Mouse (Mus musculus): ENCODE data around the gene Vcp.

The Vcp gene

DNA sequence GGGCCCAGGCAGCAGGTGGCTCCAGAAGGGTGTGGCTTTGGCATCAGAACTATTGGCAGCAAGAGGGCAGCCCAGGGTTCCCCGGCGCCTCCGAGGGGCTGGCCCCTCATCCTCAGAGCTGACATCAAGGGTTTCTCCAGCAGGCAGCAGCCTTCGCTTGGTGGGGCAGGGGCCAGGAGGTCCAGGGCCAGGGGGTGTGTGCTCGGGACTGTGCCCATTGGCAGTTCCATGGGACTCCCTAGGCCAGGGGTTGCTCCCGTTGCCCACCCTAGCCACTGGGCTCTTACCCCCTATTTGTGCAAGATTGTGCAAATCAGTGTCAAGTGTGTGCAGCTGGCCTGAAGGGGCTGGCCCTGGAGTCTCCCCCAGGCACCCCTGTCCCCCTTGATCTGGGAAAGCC lies 35.5 kb upstream of the Vcp start:
- TF ChIP-seq GATA4 (IDR thresholded peaks at IDR 0.05; ENCODE audit: insufficient replicate concordance, low read length) = no peak

DNA sequence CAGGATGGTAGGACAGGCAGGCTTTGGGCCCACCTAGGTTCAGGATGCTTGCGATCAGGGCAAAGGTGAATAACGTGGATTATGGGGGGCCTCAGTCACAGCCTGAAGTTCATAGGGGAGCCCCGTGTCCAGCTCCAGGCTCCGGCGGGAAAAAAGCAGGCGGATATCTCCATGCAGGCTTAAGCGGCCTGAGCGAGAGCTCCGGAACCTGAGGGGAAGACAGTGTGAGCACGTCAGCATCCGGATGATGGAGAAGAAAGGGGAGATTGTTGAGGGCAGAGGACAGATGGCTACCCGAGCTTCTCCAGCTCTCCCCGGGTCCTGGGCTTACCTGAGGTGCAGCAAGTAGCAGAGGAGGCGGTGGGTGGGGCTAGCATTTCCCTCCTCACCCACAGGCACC lies 33.2 kb upstream of the Vcp start:
- no peak for TF ChIP-seq GATA4 (IDR thresholded peaks at IDR 0.05; ENCODE audit: insufficient replicate concordance, low read length)

DNA sequence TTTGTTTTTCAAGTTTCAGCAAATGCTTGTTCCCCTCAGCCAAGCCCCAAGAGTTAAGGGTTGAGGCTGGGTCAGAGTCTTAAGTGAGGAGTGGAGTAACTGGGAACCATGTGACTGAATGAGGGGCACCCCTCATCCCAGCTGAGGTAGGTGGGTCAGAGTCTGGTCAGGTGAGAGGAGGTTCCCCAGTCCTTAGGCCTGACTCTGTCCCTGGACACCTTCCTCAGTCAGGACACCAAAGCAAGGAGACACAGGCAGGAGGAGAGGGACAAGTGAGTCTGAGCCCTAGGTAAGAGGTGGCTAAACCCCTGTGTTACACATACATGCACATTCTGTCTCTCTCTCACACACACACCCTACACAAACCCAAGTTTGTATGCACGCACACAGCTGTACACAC lies 32.2 kb upstream of the Vcp start:
- TF ChIP-seq GATA4 (IDR thresholded peaks at IDR 0.05; ENCODE audit: insufficient replicate concordance, low read length) = no peak

DNA sequence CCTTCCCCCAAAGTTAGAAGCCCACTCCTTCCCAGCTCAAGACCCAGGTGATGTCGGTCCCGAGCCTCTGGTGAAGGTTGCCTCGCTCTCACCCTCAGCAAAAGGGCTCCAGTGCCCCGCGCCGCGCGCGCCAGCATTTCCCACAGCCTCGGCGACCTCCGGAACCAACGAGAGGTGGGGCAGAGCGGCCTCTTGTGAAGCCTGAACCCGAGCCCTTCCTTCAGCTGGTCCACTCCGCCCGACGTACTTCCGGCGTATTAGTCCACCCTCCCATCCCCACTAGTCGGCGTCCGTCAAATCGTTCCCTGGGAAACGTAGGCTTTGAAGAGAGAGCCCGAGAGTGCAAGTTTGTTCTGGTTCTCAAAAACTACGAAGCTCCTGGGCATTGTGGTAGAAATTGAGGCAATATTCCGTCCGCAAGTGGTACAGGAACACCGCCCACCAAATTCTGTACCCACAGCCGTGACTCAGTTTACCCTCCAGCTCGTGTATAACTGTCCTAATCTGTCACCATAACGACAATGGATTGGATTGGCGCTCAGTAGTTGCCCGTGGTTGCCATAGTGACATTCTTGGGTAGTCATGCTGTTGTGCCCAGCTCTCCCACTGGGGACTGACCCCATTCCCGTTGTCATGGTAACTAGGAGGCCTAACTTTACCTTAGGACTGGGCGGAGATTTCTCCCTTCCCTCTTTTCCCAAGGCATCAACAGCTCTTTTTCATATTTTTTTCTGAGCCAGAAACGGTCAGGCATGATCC lies 31.1 kb upstream of the Vcp start, which contains the start of gene Stoml2:
Stoml2 (minus strand) TSS at position 474 of the 759 bp plus-strand sequence.
- peak; percentile 31; the same call in 1 of the 2 replicates for TF ChIP-seq GATA4 (IDR thresholded peaks at IDR 0.05; ENCODE audit: insufficient replicate concordance, low read length)

DNA sequence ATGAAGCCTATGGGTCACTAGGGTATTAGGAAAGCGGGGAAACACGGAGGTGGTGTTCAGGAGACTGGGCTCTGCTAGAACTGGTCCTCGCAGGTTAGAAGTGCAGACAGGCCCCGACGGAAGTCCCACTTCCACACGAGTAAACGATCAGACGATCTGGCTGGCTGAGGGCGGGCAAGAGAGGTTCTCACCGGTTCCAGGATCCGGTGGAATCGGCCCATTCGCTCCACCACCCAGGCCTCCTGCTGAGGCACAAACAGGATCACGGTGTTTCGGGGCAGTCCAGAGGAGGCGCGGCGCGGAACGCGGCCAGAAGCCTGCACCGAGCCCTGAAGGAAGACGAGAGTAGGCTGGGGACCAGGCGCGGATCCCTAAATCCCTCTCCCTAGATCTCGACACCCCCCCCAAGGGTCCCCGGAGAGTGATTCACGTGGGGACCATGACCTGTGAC lies 30.5 kb upstream of the Vcp start:
- no peak for TF ChIP-seq GATA4 (IDR thresholded peaks at IDR 0.05; ENCODE audit: insufficient replicate concordance, low read length)

DNA sequence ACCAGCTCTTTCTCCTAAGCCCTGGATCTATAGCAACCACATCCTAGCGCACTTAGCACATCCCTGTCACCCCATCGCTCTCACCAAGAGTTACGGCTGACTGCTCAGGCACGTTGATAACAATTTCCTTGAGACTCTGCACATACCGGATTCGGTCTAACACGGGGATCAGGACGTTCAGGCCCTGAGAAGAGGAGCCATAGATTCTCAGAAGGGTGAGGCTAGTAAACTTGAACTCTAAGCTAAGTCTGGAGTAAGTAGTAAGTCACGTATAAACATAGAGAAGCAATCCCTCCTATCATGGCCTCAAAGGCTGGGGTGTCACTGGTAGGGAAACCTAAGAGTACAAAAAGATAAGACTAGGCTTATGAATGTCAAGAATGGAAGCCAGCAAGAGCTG lies 30.0 kb upstream of the Vcp start:
- no peak for TF ChIP-seq GATA4 (IDR thresholded peaks at IDR 0.05; ENCODE audit: insufficient replicate concordance, low read length)

DNA sequence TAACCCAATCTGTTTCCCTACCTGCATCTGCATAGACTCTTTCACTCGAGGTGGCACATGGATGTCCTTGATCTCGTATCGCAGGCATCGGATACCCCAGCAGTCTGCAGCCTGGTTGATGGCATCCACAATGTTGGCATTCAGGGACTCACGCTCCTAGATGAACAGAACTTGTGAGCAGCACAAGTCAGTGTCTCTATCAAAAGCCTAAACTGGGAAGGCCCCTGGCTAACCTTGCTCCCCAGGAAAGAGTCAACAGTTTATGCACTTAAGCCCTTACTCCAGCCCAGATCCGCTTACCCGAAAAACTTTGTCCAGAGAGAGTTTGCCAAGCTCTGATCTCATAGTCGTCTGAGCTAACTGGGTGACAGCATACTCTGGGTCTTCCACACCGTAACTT lies 29.4 kb upstream of the Vcp start:
- no peak for TF ChIP-seq GATA4 (IDR thresholded peaks at IDR 0.05; ENCODE audit: insufficient replicate concordance, low read length)

DNA sequence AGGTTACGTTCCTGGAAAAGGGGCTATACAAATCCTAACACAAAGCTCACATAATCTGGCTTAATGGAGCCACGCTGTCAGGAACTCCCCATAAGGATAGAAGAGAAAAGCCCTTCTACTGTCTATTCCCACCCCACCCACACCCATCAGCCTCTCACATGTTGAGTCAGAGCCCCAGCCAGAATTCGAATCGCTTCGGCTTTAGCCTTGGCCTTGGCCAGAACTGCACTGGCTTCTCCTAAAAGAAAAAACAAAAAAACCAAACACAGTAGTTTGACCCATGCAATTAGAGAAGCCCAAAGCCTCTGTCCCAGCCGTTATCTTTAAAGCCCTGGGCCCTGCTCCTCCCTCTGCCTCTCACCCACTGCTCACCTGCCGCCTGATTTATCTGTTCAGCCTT lies 28.8 kb upstream of the Vcp start:
- no peak for TF ChIP-seq GATA4 (IDR thresholded peaks at IDR 0.05; ENCODE audit: insufficient replicate concordance, low read length)

DNA sequence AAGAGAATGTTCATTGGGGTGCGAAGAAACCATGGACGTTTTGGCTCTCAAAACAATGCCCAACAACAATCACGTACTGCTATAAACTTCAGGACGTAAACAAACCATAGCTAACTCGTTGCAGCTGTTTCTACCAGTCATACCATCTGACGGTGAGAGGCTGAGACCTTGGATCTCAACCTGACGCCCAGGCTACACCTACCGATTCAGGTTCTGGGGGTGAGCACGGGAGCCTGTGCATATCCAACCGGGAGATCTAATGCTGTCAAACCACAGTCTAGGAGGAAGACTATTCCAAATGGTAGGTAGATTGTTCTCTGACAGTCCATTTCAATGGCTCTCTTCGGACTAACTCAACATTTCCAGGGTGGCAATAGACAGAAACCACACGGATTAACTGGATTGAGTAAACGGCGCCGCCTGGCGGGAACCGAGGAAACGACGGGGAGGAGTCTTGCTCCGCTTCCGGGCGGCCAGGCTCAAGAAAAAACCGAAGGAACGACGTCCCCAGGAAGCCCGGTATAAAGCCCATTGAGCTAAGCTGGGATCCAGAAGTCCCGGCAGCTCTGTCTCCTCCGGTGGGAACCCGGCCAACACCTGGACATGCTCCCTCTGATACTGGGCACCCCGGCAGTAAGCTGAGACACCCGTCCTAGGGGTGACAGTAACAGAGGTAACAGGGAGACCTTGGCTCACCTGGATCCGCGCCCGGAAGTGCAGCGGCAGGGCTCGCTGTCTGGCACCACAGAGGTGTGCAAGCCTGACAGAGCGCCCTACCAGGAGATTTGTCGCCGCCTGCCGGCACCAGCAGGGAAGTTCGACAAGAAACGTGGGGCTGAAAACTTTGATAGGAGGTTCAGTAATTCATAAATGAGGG lies 25.0 kb upstream of the Vcp start, which contains the start of gene Pigo:
Pigo (minus strand) TSS at position 736 of the 877 bp plus-strand sequence.
- peak; percentile 36; the same call in 1 of the 2 replicates for TF ChIP-seq GATA4 (IDR thresholded peaks at IDR 0.05; ENCODE audit: insufficient replicate concordance, low read length)

DNA sequence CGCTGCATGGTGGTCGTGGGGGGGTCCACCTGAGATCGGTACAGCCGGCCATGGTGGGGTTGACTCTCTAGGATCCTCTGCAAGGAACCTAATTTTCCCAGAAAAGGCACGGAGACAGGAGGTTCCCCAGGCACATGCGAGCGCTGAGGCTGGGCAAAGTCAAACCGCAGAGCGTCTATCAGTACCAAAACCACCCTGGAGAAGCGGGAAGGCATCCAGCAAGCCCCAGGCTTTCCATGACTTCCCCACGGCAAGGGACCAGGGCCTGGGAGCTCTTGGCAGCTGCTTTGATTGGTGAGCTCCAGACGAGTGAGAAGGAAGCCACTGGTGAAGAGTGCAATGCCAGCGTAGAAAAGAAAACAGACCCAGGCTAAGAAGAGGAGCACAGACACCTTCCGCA lies 24.4 kb upstream of the Vcp start:
- TF ChIP-seq GATA4 (IDR thresholded peaks at IDR 0.05; ENCODE audit: insufficient replicate concordance, low read length) = no peak

DNA sequence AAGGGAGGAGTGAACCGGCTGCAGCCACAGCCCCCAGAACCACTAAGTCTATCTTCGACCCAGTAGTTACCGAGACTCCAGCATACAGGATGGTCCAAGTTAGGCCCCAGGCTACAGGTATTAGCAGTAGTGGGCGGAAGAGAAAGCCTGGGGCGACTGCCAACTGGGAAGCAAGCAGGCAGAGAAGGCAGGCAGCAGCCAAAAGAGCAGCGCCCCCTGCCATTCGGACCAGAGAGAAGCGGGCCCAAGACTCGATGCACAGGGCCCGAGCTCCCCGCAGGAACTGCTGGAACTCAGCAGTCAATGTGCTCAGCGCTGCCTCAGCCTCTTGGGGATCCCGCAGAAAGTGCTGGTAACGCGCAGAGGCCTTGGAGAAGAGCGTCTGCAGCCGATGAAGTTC lies 21.0 kb upstream of the Vcp start:
- TF ChIP-seq GATA4 (IDR thresholded peaks at IDR 0.05; ENCODE audit: insufficient replicate concordance, low read length) = no peak

DNA sequence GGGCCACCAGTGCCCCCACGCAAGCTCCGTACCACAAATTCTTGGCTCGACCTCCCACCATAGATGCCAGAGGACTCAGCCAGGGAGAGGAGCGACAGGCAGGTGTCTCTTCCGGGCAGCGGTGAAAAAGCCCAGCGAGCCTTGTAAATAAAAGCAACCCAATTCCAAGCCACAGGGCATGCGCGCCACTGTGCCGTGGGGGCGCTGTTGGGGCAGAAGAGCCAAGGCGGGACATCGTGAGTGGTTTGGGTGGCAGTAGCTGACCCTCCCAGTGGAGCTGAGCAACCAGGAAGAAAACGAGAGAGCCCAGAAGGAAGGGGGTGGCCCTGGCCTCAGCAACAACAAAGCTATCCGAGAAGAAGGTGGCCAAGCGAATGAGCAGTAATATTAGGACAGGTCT lies 20.6 kb upstream of the Vcp start:
- TF ChIP-seq GATA4 (IDR thresholded peaks at IDR 0.05; ENCODE audit: insufficient replicate concordance, low read length) = no peak

DNA sequence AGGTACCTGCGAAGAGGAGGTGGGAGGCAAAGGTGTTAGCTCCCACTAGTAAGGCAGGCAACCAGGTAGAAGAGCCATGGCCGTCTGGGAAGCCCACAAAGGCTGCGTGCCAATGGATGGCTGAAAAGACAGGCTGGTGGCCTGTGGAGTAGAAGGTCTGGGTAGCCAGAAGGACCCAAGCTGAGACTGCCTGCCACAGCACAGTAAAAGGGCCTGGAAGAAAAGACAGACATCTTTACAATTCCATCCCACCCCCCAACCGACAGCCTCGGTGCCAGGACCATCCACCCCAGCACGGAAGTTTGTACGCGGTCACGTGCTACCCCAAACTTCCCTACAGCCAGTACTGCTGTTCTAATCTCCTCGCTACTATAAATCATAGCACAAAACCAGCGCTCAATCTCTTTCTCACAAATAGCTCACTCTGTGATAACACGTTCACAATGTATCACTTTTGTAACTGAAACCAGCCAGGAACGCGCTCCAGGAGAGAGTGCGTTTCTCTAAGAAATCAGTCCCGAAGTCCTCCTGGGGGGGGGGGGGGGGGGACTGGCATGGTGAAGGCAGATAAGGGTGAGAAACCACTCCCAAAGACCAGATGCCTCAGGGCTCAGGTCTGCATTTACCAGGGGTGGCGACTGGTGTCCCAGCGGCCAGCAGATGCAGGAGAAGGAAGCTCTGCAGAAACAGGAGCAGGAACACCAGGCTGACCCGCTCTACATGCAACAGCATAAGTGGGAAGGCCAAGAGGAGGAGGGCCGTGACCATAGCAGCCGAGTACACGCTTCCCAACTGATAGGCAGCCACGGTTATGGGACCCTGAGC lies 19.5 kb upstream of the Vcp start:
- TF ChIP-seq GATA4 (IDR thresholded peaks at IDR 0.05; ENCODE audit: insufficient replicate concordance, low read length) = no peak

DNA sequence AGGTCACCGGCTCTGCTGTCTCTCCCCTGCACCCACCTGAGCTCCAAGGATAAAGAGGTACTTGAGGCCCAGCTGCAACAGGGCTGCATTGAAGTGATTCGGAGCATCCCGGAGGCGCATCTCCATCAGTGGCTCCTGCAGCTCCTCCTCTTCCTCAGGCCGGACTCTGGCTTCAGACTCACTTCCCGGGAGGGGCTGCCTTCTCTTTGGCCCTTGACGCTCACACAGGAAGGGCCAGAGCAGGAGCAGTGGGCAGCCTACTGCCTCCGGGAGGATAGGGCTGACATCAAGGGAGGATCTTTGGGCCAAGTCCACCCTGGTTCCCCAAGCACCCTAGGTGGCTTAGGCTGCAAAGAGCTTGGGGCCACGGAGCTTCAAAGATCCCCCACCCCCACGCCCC lies 18.9 kb upstream of the Vcp start:
- no peak for TF ChIP-seq GATA4 (IDR thresholded peaks at IDR 0.05; ENCODE audit: insufficient replicate concordance, low read length)

DNA sequence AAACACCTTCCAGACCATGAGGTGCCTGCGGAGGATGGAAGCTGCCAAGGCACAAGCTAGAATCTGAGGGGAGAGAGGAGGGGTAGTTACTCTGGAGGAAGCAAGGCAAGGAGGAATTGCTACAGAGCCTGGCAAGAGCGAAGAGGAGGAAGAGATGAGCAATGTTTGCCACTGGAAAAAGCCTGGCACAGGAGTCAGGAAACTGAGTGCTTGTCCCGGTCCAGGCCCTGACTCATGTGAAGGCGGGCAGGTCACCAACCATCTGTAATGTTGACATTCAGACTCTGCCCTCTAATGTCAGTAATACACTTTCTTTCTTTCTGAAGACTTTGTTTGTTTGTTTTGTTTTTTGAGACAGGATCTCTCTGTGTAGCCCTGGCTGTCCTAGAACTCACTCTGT lies 17.8 kb upstream of the Vcp start:
- TF ChIP-seq GATA4 (IDR thresholded peaks at IDR 0.05; ENCODE audit: insufficient replicate concordance, low read length) = no peak
